Comparison of ENCODE assay signal across 9 mouse cellular contexts in genomic region chr4:136178475-136178921, GRCm38 (mm10). TPM values are rescaled to one million over a fixed set of nuclear protein-coding genes. Genes with fewer than 3 reads are reported as not detected.
A peak's percentile ranks its signal among the peaks of the same experiment; 100 is the strongest.
DNase-seq lines count a peak whose midpoint lies in the region; ATAC-seq and TF ChIP-seq lines count a peak whose summit lies in the region.
"Had no signal": no experiment of that assay in that cellular context is flagged by ENCODE, and none has a peak within 500 bp of the region (broad histone marks: within the 10 kb centered on the region; RNA-seq: fewer than 3 reads in every experiment).

No protein-coding gene starts in this region.

- no peaks in the 10 kb centered on the region for H3K9me3 ChIP-seq in forebrain, embryonic 10.5 days
- no peaks in the 10 kb centered on the region for H3K9me3 ChIP-seq in forebrain, embryonic 16.5 days (ENCODE audit: control insufficient read depth, low read length)
- H3K9me3 ChIP-seq in midbrain, embryonic 12.5 days = no peaks in the 10 kb centered on the region
- no peaks in the 10 kb centered on the region for H3K9me3 ChIP-seq in midbrain, embryonic 11.5 days (ENCODE audit: control insufficient read depth, low read length)
- no peaks in the 10 kb centered on the region for H3K9me3 ChIP-seq in intestine, postnatal 0 days (ENCODE audit: control insufficient read depth)

- peaks cover 61% of the 10 kb centered on the region for H3K36me3 ChIP-seq in forebrain, embryonic 10.5 days (replicated peaks)
- no peaks in the 10 kb centered on the region for H3K36me3 ChIP-seq in forebrain, embryonic 16.5 days (ENCODE audit: control insufficient read depth, insufficient read depth)
- no peaks in the 10 kb centered on the region for H3K36me3 ChIP-seq in midbrain, embryonic 12.5 days
- no peaks in the 10 kb centered on the region for H3K36me3 ChIP-seq in midbrain, embryonic 11.5 days (ENCODE audit: control insufficient read depth, insufficient read depth, low read length)
- H3K36me3 ChIP-seq in intestine, postnatal 0 days (ENCODE audit: control insufficient read depth, insufficient read depth) = no peaks in the 10 kb centered on the region; the same call in 1 of the 2 replicates

- WGBS in forebrain, embryonic 10.5 days = 85% methylated on average over 12 of the region's 12 CpGs
- WGBS in forebrain, embryonic 16.5 days = 83% methylated on average over 12 of the region's 12 CpGs
- WGBS in midbrain, embryonic 12.5 days = 85% methylated on average over 12 of the region's 12 CpGs
- WGBS in midbrain, embryonic 11.5 days = 84% methylated on average over 12 of the region's 12 CpGs
- 70% methylated on average over 12 of the region's 12 CpGs for WGBS in intestine, postnatal 0 days

- no peak for DNase-seq in forebrain, embryonic 10.5 days (ENCODE audit: extremely low spot score, low spot score)
- DNase-seq in midbrain, embryonic 11.5 days (ENCODE audit: low spot score, missing footprints) = no peak
- peak; percentile 31 to 34 for DNase-seq in thymus, postnatal 10 days (ENCODE audit: low spot score in 2 of 2)
- DNase-seq in frontal cortex, postnatal 10 days (ENCODE audit: low spot score in 2 of 2) = no peak
- no peak for DNase-seq in testis, postnatal 10 days (ENCODE audit: low spot score)
- DNase-seq: cerebellum, adult 18-20 months had no signal

- no peak overlapping the region for H3K9ac ChIP-seq in forebrain, embryonic 16.5 days (replicated peaks; ENCODE audit: low read depth, low read length)
- H3K9ac ChIP-seq in midbrain, embryonic 12.5 days (replicated peaks) = no peak overlapping the region
- H3K9ac ChIP-seq in midbrain, embryonic 11.5 days (ENCODE audit: low read length) = no peak overlapping the region
- no peak overlapping the region for H3K9ac ChIP-seq in intestine, postnatal 0 days (ENCODE audit: low read depth, low read length)

- H3K4me2 ChIP-seq in forebrain, embryonic 16.5 days (ENCODE audit: low read length) = no peak overlapping the region
- H3K4me2 ChIP-seq in midbrain, embryonic 12.5 days (replicated peaks) = no peak overlapping the region
- H3K4me2 ChIP-seq in midbrain, embryonic 11.5 days = no peak overlapping the region
- no peak overlapping the region for H3K4me2 ChIP-seq in intestine, postnatal 0 days (replicated peaks; ENCODE audit: low read depth)

- peak overlapping the region; percentile 78 for H3K27ac ChIP-seq in forebrain, embryonic 10.5 days
- H3K27ac ChIP-seq in forebrain, embryonic 16.5 days (ENCODE audit: low read length) = no peak overlapping the region
- peak overlapping the region; percentile 63 for H3K27ac ChIP-seq in midbrain, embryonic 12.5 days (replicated peaks)
- no peak overlapping the region for H3K27ac ChIP-seq in midbrain, embryonic 11.5 days (ENCODE audit: low read depth, low read length)
- H3K27ac ChIP-seq in intestine, postnatal 0 days (ENCODE audit: low read depth, low read length) = peak overlapping the region; percentile 81

- H3K27me3 ChIP-seq in forebrain, embryonic 10.5 days (ENCODE audit: poor library complexity, severe bottlenecking) = peaks cover 11% of the 10 kb centered on the region
- H3K27me3 ChIP-seq in forebrain, embryonic 16.5 days (replicated peaks; ENCODE audit: control insufficient read depth, insufficient read depth, low read length) = no peaks in the 10 kb centered on the region
- no peaks in the 10 kb centered on the region; the same call in 1 of the 2 replicates for H3K27me3 ChIP-seq in midbrain, embryonic 12.5 days
- no peaks in the 10 kb centered on the region for H3K27me3 ChIP-seq in midbrain, embryonic 11.5 days (ENCODE audit: control insufficient read depth, insufficient read depth, low read length)
- H3K27me3 ChIP-seq in intestine, postnatal 0 days (replicated peaks; ENCODE audit: control insufficient read depth, insufficient read depth, low read length) = no peaks in the 10 kb centered on the region

- ATAC-seq in forebrain, embryonic 16.5 days = no peak
- no peak for ATAC-seq in midbrain, embryonic 12.5 days (ENCODE audit: low FRiP score, low read depth)
- no peak for ATAC-seq in midbrain, embryonic 11.5 days (ENCODE audit: low FRiP score)
- ATAC-seq in intestine, postnatal 0 days = no peak

- H3K4me3 ChIP-seq in forebrain, embryonic 10.5 days = peak overlapping the region; percentile 18; the same call in 1 of the 2 replicates
- no peak overlapping the region for H3K4me3 ChIP-seq in forebrain, embryonic 16.5 days (replicated peaks; ENCODE audit: low read length)
- no peak overlapping the region for H3K4me3 ChIP-seq in midbrain, embryonic 12.5 days
- H3K4me3 ChIP-seq in midbrain, embryonic 11.5 days (ENCODE audit: low read depth, low read length) = no peak overlapping the region
- no peak overlapping the region for H3K4me3 ChIP-seq in intestine, postnatal 0 days (ENCODE audit: low read depth, low read length)

- peaks cover 74% of the 10 kb centered on the region for H3K4me1 ChIP-seq in forebrain, embryonic 10.5 days
- H3K4me1 ChIP-seq in forebrain, embryonic 16.5 days (replicated peaks; ENCODE audit: control insufficient read depth, insufficient read depth, low read length) = peaks cover 23% of the 10 kb centered on the region
- peaks cover 66% of the 10 kb centered on the region for H3K4me1 ChIP-seq in midbrain, embryonic 12.5 days
- peaks cover 31% of the 10 kb centered on the region for H3K4me1 ChIP-seq in midbrain, embryonic 11.5 days (ENCODE audit: control insufficient read depth, insufficient read depth, low read length)
- peaks cover 25% of the 10 kb centered on the region for H3K4me1 ChIP-seq in intestine, postnatal 0 days (replicated peaks; ENCODE audit: control insufficient read depth, insufficient read depth, low read length)

- no peak for TF ChIP-seq CTCF in intestine, postnatal 0 days (IDR thresholded peaks at IDR 0.05; ENCODE audit: low read depth)

RNA-seq across cellular contexts. Expression of gene E2f2, which starts 6.3 kb away (rescaled TPM):
- 10.3 and 11.4 TPM in 2 replicates for polyA plus RNA-seq in forebrain, embryonic 10.5 days (2016; fragmentation: Nextera tagmentation; extraction: Ambion mirVana)
- polyA plus RNA-seq in forebrain, embryonic 16.5 days (2015; fragmentation: Nextera tagmentation; extraction: Ambion mirVana) = 3.9 and 4.3 TPM in 2 replicates
- 10.0 and 10.7 TPM in 2 replicates for polyA plus RNA-seq in midbrain, embryonic 12.5 days (2016; fragmentation: Nextera tagmentation; extraction: Ambion mirVana)
- polyA plus RNA-seq in midbrain, embryonic 11.5 days (2014; fragmentation: Nextera tagmentation; extraction: Ambion mirVana) = 6.8 and 8.0 TPM in 2 replicates
- 4.1 and 4.2 TPM in 2 replicates for polyA plus RNA-seq in intestine, postnatal 0 days (2015; fragmentation: Nextera tagmentation; extraction: Ambion mirVana)

RNA-seq across cellular contexts. Expression of gene Asap3, which starts 27.7 kb away (rescaled TPM):
- polyA plus RNA-seq in forebrain, embryonic 10.5 days (2016; fragmentation: Nextera tagmentation; extraction: Ambion mirVana) = 4.7 and 5.2 TPM in 2 replicates
- polyA plus RNA-seq in forebrain, embryonic 16.5 days (2015; fragmentation: Nextera tagmentation; extraction: Ambion mirVana) = 3.7 and 4.1 TPM in 2 replicates
- 8.2 and 8.9 TPM in 2 replicates for polyA plus RNA-seq in midbrain, embryonic 12.5 days (2016; fragmentation: Nextera tagmentation; extraction: Ambion mirVana)
- 2.8 and 3.2 TPM in 2 replicates for polyA plus RNA-seq in midbrain, embryonic 11.5 days (2014; fragmentation: Nextera tagmentation; extraction: Ambion mirVana)
- polyA plus RNA-seq in intestine, postnatal 0 days (2015; fragmentation: Nextera tagmentation; extraction: Ambion mirVana) = 0.95 and 1.1 TPM in 2 replicates

RNA-seq across cellular contexts. Expression of gene Id3, which starts 35.2 kb away (rescaled TPM):
- polyA plus RNA-seq in forebrain, embryonic 10.5 days (2016; fragmentation: Nextera tagmentation; extraction: Ambion mirVana) = 488 and 529 TPM in 2 replicates
- polyA plus RNA-seq in forebrain, embryonic 16.5 days (2015; fragmentation: Nextera tagmentation; extraction: Ambion mirVana) = 85.1 and 102 TPM in 2 replicates
- polyA plus RNA-seq in midbrain, embryonic 12.5 days (2016; fragmentation: Nextera tagmentation; extraction: Ambion mirVana) = 355 and 390 TPM in 2 replicates
- polyA plus RNA-seq in midbrain, embryonic 11.5 days (2014; fragmentation: Nextera tagmentation; extraction: Ambion mirVana) = 500 and 543 TPM in 2 replicates
- polyA plus RNA-seq in intestine, postnatal 0 days (2015; fragmentation: Nextera tagmentation; extraction: Ambion mirVana) = 106 and 118 TPM in 2 replicates

Comparison
In these comparisons a context has a peak if more than half of its experiments do, and no peak if none do; other contexts are left out.
1. H3K27ac ChIP-seq: peak in forebrain, embryonic 10.5 days (single experiment), midbrain, embryonic 12.5 days (single experiment) and intestine, postnatal 0 days (single experiment); none in forebrain, embryonic 16.5 days (single experiment) and midbrain, embryonic 11.5 days (single experiment).
2. DNase-seq: peak in thymus, postnatal 10 days (2 of 2); none in forebrain, embryonic 10.5 days (single experiment), midbrain, embryonic 11.5 days (single experiment), frontal cortex, postnatal 10 days (0 of 2) and testis, postnatal 10 days (single experiment).